Mouse (Mus musculus) hindbrain, embryonic 10.5 days (tissue): Measurements from ENCODE around the gene Mark4. TPM values are rescaled to one million over a fixed set of nuclear protein-coding genes. Genes with fewer than 3 reads are reported as not detected.

ENCODE experiments used
- DNase-seq: peaks from one replicate; pipeline ENCODE4 v3.0.0-alpha.2; 2017; ENCODE audit warnings: low spot score
- H3K27ac ChIP-seq: fragments of 300-500 bp; sonication (generic); 2 replicates; pipeline ENCODE4 v1.5.1; 2016; ENCODE audit warnings: mild to moderate bottlenecking, moderate library complexity
- H3K27me3 ChIP-seq: fragments of 300-500 bp; sonication (generic); 2 replicates; pipeline ENCODE4 v1.6.1; 2016; ENCODE audit warnings: mild to moderate bottlenecking; ENCODE audit not compliant: poor library complexity, insufficient read depth, severe bottlenecking
- H3K36me3 ChIP-seq: fragments of 300-500 bp; sonication (generic); 2 replicates; pipeline ENCODE4 v1.6.1; 2016; ENCODE audit warnings: mild to moderate bottlenecking, moderate library complexity
- H3K4me1 ChIP-seq: fragments of 300-500 bp; sonication (generic); replicated peaks from 2 replicates; pipeline ENCODE4 v1.6.1; 2016; ENCODE audit warnings: mild to moderate bottlenecking
- H3K4me3 ChIP-seq: fragments of 300-500 bp; sonication (generic); 2 replicates; pipeline ENCODE4 v1.5.1; 2016; ENCODE audit warnings: mild to moderate bottlenecking, moderate library complexity
- H3K9me3 ChIP-seq: fragments of 300-500 bp; sonication (generic); 2 replicates; pipeline ENCODE4 v1.6.1; 2016; ENCODE audit warnings: mild to moderate bottlenecking, moderate library complexity
- WGBS: fragments of 180-500 bp; shearing (Covaris S2); methylation state at CpG from one replicate; pipeline ENCODE4 v1.1.7; 2016; 5-methylcytosine and 5-hydroxymethylcytosine counted together
- polyA plus RNA-seq: library from polyadenylated mRNA; unstranded; fragments of >200 nt; fragmentation: Nextera tagmentation; extraction: Ambion mirVana; gene quantifications from 2 replicates; pipeline ENCODE4 v1.2.1, GENCODE M21; 2016

Mark4 gene
- polyA plus RNA-seq, 1 experiment from 2014 or later, result 13.6 TPM

DNA sequence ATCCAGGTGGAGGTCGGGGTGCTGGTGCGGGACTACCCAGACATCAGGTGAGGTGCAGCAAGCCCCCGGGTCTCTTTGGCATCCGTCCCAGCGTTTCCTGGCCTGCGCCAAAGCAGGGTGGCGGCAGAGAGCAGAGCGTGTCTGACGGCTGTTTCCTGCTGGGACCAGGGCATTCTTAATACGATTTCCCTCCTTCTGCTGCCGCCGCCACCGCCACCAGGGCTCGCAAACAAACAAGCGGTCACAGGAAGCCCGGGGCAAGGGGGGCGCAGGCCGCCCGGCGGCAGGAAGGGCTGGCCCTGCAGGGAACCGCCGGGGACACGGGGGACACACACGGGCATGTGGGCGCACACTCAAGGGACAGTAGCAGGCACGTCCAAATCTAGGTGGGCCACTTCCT lies 33.1 kb upstream of the Mark4 start:
- peaks cover 32% of the 10 kb centered on the region for H3K4me1 ChIP-seq
- H3K27ac ChIP-seq, result 0 out of 2 replicates have a peak overlapping the region, but pooled peaks have one; percentile 5
- DNase-seq, result peak; percentile 44
- H3K4me3 ChIP-seq, result peak overlapping the region; percentile 38
- H3K36me3 ChIP-seq, result no peaks in the 10 kb centered on the region
- 0 out of 2 replicates have a peak, but pooled peaks cover 2% of the 10 kb centered on the region for H3K9me3 ChIP-seq
- H3K27me3 ChIP-seq, result peaks cover 78% of the 10 kb centered on the region
- 3% methylated on average over 26 of the region's 26 CpGs for WGBS

DNA sequence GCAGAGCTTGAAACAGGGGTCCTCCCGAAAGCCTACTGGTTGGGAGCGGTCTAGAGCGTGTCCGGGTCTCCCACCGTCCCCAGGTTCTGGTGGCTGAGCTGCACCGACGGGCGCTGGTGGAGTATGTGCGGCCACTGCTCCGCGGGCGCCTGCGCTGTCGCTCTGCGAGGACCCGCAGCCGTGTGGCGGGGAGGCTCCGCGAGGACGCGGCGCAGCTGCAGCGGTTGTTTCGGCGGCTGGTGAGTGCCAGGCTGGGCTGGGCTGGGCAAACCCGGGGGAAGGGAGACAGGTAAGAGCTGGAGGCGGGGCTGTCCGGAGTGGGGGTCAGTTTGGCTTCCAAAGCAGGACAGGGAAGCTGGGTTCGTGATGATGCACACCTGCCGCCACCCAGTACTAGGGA lies 30.9 kb upstream of the Mark4 start:
- Histone ChIP-seq H3K27ac (no peak overlapping the region), H3K4me3 (peak overlapping the region; percentile 41), H3K27me3 (peaks cover 79% of the 10 kb centered on the region), H3K36me3 (no peaks in the 10 kb centered on the region), H3K4me1 (peaks cover 15% of the 10 kb centered on the region), H3K9me3 (0 out of 2 replicates have a peak, but pooled peaks cover 2% of the 10 kb centered on the region)
- WGBS, result under 1% methylated on average over 31 of the region's 31 CpGs
- peak; percentile 37 for DNase-seq

DNA sequence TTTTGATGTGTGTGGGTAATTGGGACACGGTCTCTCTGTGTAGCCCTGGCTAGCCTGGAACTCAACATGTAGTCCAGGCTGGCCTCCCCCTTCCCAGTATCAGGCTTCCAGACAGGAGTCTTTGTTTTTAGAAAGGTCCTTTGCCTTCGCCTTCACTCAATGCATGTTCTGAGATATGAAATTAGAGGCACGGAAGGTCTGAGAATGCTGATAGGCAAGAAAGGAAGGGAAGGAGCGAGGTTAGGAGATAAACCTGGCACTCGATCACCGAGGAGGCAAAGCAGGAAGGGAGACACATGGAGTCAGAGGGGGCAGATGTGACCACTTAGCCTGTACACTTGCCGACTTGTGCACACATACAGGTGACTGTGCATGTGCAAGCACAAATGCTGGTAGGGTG lies 27.9 kb upstream of the Mark4 start:
- no peaks in the 10 kb centered on the region for H3K36me3 ChIP-seq
- H3K9me3 ChIP-seq, result no peaks in the 10 kb centered on the region
- H3K4me1 ChIP-seq, result peaks cover 9% of the 10 kb centered on the region
- 91% methylated on average over 7 of the region's 7 CpGs for WGBS
- H3K4me3 ChIP-seq, result no peak overlapping the region
- H3K27ac ChIP-seq, result no peak overlapping the region
- peaks cover 52% of the 10 kb centered on the region for H3K27me3 ChIP-seq
- DNase-seq, result no peak

DNA sequence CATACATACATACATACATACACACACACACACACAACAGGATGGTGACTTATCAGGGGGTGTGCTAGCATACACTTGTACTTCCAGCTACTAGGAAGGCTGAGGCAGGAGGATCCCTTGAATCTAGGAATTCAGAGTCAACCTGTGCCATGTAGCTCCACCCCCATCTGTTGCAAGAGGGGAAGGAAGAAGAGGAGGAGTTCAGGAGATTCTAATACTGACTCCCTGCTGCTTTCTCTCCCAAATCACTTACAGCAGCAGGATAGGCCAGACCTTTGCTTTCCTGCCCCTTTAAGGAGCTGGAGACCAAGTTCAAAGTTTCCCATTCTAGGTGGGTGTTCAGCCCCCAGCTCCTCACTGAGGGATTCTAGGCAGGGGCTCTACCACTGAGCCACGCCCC lies 26.9 kb upstream of the Mark4 start:
- H3K27ac ChIP-seq, result no peak overlapping the region
- WGBS, result 86% methylated on average over 1 of the region's 1 CpGs

DNA sequence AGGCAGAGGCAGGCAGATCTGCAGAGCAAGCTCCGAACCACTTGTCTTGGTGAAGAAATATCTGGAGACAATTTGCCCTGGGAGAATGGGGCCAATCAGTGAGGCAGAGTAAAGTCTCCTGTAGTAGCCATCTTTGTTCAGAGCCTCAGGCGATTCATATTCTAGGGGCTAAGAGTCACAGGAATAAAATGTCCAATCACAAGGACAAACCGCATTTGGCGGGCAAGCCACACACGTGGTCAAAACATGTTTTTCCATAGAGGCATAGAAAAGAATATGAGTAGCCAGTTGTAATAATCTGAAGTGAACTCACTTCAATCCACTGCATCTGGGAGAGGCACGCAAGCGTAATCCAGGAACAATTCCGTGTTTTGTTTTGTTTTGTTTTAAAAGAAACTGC lies 24.7 kb upstream of the Mark4 start:
- WGBS, result 83% methylated on average over 8 of the region's 8 CpGs
- Histone ChIP-seq H3K9me3 (no peaks in the 10 kb centered on the region), H3K27ac (no peak overlapping the region), H3K4me3 (no peak overlapping the region), H3K36me3 (no peaks in the 10 kb centered on the region), H3K4me1 (peaks cover 1% of the 10 kb centered on the region; the same call in 1 of the 2 replicates), H3K27me3 (peaks cover 28% of the 10 kb centered on the region)
- no peak for DNase-seq

More for the DNA sequence above, 26.9 kb upstream of the Mark4 start:
- Histone ChIP-seq H3K4me1 (peaks cover 7% of the 10 kb centered on the region), H3K36me3 (no peaks in the 10 kb centered on the region), H3K27me3 (peaks cover 42% of the 10 kb centered on the region), H3K4me3 (no peak overlapping the region), H3K9me3 (no peaks in the 10 kb centered on the region)
- DNase-seq, result no peak

DNA sequence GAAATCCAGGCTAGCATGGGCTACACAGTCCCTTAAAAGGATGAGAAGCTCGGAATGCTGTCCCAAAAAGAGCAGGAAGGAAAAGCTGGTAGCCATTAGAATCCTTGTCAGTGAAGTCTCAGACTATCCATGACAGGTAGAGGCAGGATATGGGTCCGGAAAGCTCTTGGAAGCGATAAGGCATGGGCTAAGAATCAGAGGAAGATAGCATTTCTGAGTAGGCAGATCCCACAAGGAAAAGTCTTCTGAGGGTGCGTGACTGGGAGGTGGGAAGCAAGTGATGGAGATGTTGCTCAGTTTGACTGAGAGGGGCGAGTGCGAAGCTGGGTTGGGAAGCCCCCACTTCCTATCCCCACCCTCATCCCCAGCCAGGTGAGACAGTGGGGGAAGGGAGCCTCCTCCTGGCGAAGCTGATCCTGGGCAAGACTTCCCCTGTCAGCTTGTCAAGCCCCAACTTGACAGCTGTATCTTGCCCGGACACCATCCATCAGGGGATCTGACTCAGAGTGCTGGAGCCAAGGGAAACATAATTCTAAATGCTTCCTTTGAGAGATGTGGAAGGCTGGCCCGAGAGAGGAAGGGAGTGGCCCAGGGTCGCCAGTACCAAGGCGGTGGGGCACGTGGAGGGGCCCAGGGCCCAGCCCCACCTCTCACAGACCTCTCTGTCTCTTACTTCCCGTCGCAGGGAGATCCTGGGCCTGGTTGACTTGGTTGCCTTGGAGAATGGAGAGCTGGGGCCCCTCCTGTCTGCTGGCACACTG lies 19.2 kb upstream of the Mark4 start:
- 26% methylated on average over 14 of the region's 14 CpGs for whole genome bisulfite sequencing

DNA sequence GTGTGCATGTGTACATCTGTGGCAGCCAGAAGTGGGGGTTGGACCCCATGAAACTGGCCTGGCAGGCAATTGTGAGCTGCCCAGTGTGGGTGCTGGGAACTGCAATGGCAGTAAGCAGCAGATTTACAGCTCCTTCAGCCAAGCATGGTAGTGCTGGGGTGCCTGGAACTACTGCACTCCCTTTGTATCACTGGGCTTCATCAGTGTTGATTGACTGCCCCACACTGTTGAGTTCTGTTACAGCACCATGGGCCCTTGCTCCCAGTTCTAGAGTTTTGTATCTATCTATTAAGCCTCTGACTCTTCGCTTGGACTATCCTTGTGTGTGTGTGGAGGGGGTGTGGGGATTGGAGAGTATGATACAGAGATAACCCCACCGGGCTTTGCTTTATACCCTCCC lies 18.5 kb upstream of the Mark4 start:
- no peak overlapping the region for H3K27ac ChIP-seq
- DNase-seq, result no peak
- peaks cover 70% of the 10 kb centered on the region for H3K27me3 ChIP-seq
- WGBS, result 68% methylated on average over 2 of the region's 2 CpGs
- H3K36me3 ChIP-seq, result no peaks in the 10 kb centered on the region
- 0 out of 2 replicates have a peak, but pooled peaks cover 2% of the 10 kb centered on the region for H3K9me3 ChIP-seq
- H3K4me1 ChIP-seq, result peaks cover 17% of the 10 kb centered on the region
- no peak overlapping the region for H3K4me3 ChIP-seq

More for the DNA sequence above, 19.2 kb upstream of the Mark4 start:
- H3K36me3 ChIP-seq, result no peaks in the 10 kb centered on the region
- no peak for DNase-seq
- H3K4me3 ChIP-seq, result no peak overlapping the region
- H3K4me1 ChIP-seq, result peaks cover 17% of the 10 kb centered on the region
- 0 out of 2 replicates have a peak, but pooled peaks cover 2% of the 10 kb centered on the region for H3K9me3 ChIP-seq
- H3K27ac ChIP-seq, result no peak overlapping the region
- peaks cover 62% of the 10 kb centered on the region for H3K27me3 ChIP-seq

DNA sequence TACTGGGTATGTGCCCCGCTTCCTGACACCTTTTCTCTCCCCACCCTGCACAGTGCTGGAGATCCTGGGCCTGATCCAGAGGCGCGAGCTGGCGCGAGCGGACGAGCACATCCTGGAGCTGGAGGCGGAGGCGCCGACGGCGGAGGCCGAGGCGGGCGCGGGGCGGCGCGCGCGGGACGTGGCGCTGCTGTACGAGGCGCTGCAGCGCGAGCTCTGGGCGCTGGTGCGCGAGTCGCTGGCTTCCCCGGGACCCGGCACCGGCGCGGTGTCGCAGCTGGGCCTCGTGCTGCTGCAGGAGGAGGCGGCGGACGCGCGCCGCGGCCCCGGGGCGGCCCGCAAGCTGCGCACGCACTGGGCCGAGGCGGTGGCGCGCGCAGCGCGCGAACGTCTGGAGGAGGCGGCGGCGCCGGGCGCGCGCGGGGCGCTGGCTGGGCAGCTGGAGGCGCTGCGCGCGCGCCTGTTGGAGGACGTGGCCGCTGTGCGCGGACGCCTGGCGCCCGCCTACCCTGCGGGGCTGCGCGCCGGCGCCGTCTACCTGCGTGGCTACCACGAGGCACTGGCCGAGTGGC lies 15.3 kb upstream of the Mark4 start:
- Histone ChIP-seq H3K4me3 (peak overlapping the region; percentile 61), H3K4me1 (peaks cover 28% of the 10 kb centered on the region), H3K27me3 (peaks cover 99% of the 10 kb centered on the region), H3K36me3 (no peaks in the 10 kb centered on the region), H3K9me3 (0 out of 2 replicates have a peak, but pooled peaks cover 2% of the 10 kb centered on the region), H3K27ac (peak overlapping the region; percentile 82)
- DNase-seq, result peak; percentile 68
- under 1% methylated on average over 89 of the region's 89 CpGs for WGBS

DNA sequence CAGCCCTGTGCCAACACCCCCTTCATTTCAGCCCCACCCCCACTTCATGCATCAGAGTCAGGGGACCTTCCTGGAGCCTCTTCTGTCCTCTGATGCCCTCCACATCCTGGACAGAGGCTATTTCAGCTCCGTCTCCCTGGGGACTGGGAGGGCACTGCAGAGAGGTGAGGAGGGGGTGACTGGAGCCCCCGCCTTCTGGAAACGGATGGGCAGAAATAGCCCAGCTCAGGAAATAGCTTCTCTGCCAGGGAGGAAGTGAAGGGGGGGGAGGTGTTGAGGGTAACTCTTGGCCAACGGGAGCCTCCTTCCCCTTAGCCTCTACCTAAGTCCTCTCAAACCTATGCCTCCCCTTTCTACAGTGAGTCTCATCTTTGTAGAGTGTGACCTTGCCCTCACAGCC lies 13.8 kb upstream of the Mark4 start:
- H3K9me3 ChIP-seq, result 0 out of 2 replicates have a peak, but pooled peaks cover 2% of the 10 kb centered on the region
- peaks cover 99% of the 10 kb centered on the region for H3K27me3 ChIP-seq
- WGBS, result 54% methylated on average over 4 of the region's 4 CpGs
- no peak overlapping the region for H3K27ac ChIP-seq
- no peak overlapping the region for H3K4me3 ChIP-seq
- H3K36me3 ChIP-seq, result no peaks in the 10 kb centered on the region
- DNase-seq, result no peak
- peaks cover 24% of the 10 kb centered on the region for H3K4me1 ChIP-seq

DNA sequence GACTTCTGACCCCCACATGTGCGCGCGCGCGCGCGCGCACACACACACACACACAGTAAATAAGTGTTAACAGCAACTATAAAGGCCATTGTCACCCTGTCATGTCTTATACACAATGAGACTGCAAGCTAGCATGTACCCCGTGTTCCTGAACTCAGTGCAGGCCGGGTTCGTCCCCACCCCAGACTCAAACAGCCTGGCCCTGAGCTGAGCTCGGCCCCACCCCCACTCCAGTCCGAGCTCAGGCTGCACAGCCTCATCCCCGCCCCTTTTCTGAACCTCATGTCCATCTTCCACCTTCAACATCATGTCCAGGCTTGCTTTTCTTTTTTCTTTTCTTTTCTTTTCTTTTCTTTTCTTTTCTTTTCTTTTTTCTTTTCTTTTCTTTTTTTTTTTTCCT lies 11.7 kb upstream of the Mark4 start:
- WGBS, result 9% methylated on average over 14 of the region's 14 CpGs
- DNase-seq, result no peak
- H3K9me3 ChIP-seq, result 0 out of 2 replicates have a peak, but pooled peaks cover 2% of the 10 kb centered on the region
- H3K36me3 ChIP-seq, result no peaks in the 10 kb centered on the region
- H3K4me3 ChIP-seq, result no peak overlapping the region
- no peak overlapping the region for H3K27ac ChIP-seq
- peaks cover 24% of the 10 kb centered on the region for H3K4me1 ChIP-seq
- H3K27me3 ChIP-seq, result peaks cover 100% of the 10 kb centered on the region

DNA sequence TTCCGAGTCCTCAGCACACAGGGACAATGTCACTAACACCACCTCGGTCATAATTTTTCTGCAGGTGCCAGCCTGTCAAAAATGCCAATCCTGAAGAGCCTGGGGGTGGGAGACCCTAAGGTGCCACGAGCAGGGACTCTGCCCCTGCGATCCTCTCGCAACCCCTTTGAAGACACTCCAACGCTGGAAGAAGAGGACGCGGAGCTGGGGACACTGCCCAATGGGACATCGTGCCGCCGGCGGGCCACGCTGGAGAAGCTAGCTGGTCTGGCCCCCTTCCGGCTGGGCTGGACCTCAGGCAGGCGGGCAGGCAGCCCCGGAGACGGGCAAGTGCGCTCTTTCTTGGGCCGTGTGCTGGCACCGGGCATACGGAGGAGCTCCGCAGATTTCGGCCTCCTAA lies 10.8 kb upstream of the Mark4 start:
- no peaks in the 10 kb centered on the region for H3K36me3 ChIP-seq
- no peak overlapping the region for H3K27ac ChIP-seq
- WGBS, result 20% methylated on average over 23 of the region's 23 CpGs
- peak overlapping the region; percentile 3; the same call in 1 of the 2 replicates for H3K4me3 ChIP-seq
- H3K4me1 ChIP-seq, result peaks cover 30% of the 10 kb centered on the region
- peaks cover 100% of the 10 kb centered on the region for H3K27me3 ChIP-seq
- no peaks in the 10 kb centered on the region for H3K9me3 ChIP-seq
- DNase-seq, result no peak

DNA sequence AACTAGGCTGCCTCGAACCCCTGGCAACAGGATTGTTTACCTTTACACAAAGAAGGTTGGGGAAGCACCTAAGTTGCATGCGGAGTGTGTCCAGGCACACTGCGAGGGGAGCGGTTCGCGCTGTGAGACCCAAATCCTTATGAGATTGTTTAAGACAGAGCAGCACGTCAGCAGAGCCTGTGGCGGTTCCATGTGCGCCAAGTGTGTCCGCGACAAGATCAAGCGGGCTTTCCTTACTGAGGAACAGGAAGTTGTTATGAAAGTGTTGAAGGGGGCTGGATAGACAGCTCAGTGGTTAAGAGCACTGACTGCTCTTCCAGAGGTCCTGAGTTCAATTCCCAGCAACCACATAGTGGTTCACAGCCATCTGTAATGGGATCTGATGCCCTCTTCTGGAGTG lies 9.7 kb upstream of the Mark4 start:
- Histone ChIP-seq H3K4me3 (no peak overlapping the region), H3K27me3 (peaks cover 100% of the 10 kb centered on the region), H3K4me1 (peaks cover 24% of the 10 kb centered on the region), H3K9me3 (no peaks in the 10 kb centered on the region), H3K27ac (no peak overlapping the region), H3K36me3 (no peaks in the 10 kb centered on the region)
- no peak for DNase-seq
- 70% methylated on average over 12 of the region's 12 CpGs for WGBS

DNA sequence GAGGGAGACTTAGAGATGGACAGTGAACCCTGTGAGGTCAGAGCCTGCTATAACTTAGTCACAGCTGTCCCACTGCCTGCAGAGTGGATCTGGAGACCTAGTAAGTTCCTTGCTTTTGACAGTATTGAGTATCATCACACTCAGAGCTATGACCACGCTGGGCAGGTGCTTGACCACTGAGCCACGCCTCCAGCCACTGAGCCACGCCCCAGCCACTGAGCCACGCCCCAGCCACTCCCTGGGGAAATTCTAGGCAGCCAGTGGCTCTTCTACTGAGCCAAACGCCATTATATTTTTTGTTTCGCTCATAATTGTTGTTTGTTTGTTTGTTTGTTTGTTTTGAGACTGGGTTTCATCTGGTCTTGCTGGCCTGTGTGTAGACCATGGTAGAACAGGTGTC lies 9.0 kb upstream of the Mark4 start:
- no peaks in the 10 kb centered on the region for H3K9me3 ChIP-seq
- no peak for DNase-seq
- no peak overlapping the region for H3K4me3 ChIP-seq
- H3K27ac ChIP-seq, result no peak overlapping the region
- WGBS, result 40% methylated on average over 6 of the region's 6 CpGs
- no peaks in the 10 kb centered on the region for H3K36me3 ChIP-seq
- peaks cover 100% of the 10 kb centered on the region for H3K27me3 ChIP-seq
- peaks cover 31% of the 10 kb centered on the region for H3K4me1 ChIP-seq
